Mouse (Mus musculus) intestine, embryonic 16.5 days (tissue): ENCODE results near the gene Gm29609. TPM values are rescaled to one million over a fixed set of nuclear protein-coding genes. Genes with fewer than 3 reads are reported as not detected.
A peak's percentile ranks its signal among the peaks of the same experiment; 100 is the strongest.

Experiments used
- ATAC-seq: fragments of 200-750 bp; cut with Nextera tagmentation; 2 replicates; pipeline ENCODE4 v1.8.0; 2017; ENCODE audit warnings: moderate TSS enrichment, moderate library complexity
- H3K27ac ChIP-seq: fragments of 300-500 bp; sonication (generic); 2 replicates; pipeline ENCODE4 v1.5.1; 2014; ENCODE audit warnings: mild to moderate bottlenecking, low read length
- H3K27me3 ChIP-seq: fragments of 300-500 bp; sonication (generic); replicated peaks from 2 replicates; pipeline ENCODE4 v1.6.1; 2014; ENCODE audit warnings: low read length, control low read depth, mixed read lengths; ENCODE audit not compliant: control insufficient read depth, insufficient read depth
- H3K36me3 ChIP-seq: fragments of 300-500 bp; sonication (generic); 2 replicates; pipeline ENCODE4 v1.6.1; 2014; ENCODE audit warnings: low read length, control low read depth; ENCODE audit not compliant: control insufficient read depth, insufficient read depth
- H3K4me1 ChIP-seq: fragments of 300-500 bp; sonication (generic); 2 replicates; pipeline ENCODE4 v1.6.1; 2014; ENCODE audit warnings: low read length, control low read depth, mixed read lengths; ENCODE audit not compliant: control insufficient read depth, insufficient read depth
- H3K4me2 ChIP-seq: fragments of 300-500 bp; sonication (generic); 2 replicates; pipeline ENCODE4 v1.6.1; 2014; ENCODE audit warnings: low read depth, low read length, control low read depth
- H3K4me3 ChIP-seq: fragments of 300-500 bp; sonication (generic); 2 replicates; pipeline ENCODE4 v1.5.1; 2014; ENCODE audit warnings: mild to moderate bottlenecking, low read length
- H3K9ac ChIP-seq: fragments of 300-500 bp; sonication (generic); 2 replicates; pipeline ENCODE4 v1.6.1; 2014; ENCODE audit warnings: low read depth, low read length
- H3K9me3 ChIP-seq: fragments of 300-500 bp; sonication (generic); 2 replicates; pipeline ENCODE4 v1.6.1; 2016; ENCODE audit warnings: low read length, control low read depth; ENCODE audit not compliant: control insufficient read depth
- WGBS: fragments of 180-500 bp; shearing (Covaris S2); extraction: QIAGEN DNeasy Blood & Tissue Kit; methylation state at CpG from one replicate; pipeline ENCODE4 v1.1.7; 2014; 5-methylcytosine and 5-hydroxymethylcytosine counted together
- polyA plus RNA-seq: library from polyadenylated mRNA; unstranded; fragments of >200 nt; fragmentation: Nextera tagmentation; extraction: Ambion mirVana; gene quantifications from 2 replicates; pipeline ENCODE4 v1.2.1, GENCODE M21; 2015

Gene Gm29609
- polyA plus RNA-seq, 1 experiment from 2014 or later = 1.1 TPM

- Histone ChIP-seq H3K9me3 (no peaks in the 10 kb centered on the region), H3K4me1 (peaks cover 12% of the 10 kb centered on the region), H3K9ac (no peak overlapping the region), H3K27me3 (no peaks in the 10 kb centered on the region), H3K4me3 (no peak overlapping the region), H3K27ac (no peak overlapping the region), H3K36me3 (peaks cover 50% of the 10 kb centered on the region), H3K4me2 (no peak overlapping the region)
- no peak for ATAC-seq
- WGBS = 87% methylated on average over 19 of the region's 19 CpGs
These were observed 19.7 kb upstream of the Gm29609 start for GRCm38 (mm10) chr5:31199321-31199892.

- WGBS = 74% methylated on average over 5 of the region's 5 CpGs
- Histone ChIP-seq H3K36me3 (peaks cover 50% of the 10 kb centered on the region), H3K4me2 (no peak overlapping the region)
These were observed 19.1 kb upstream of the Gm29609 start for GRCm38 (mm10) chr5:31198616-31199320.

GRCm38 (mm10) chr5:31198170-31198569, 18.5 kb upstream of the Gm29609 start:
- no peak overlapping the region for H3K4me2 ChIP-seq
- H3K27me3 ChIP-seq = no peaks in the 10 kb centered on the region
- H3K27ac ChIP-seq = no peak overlapping the region
- no peak overlapping the region for H3K4me3 ChIP-seq
- ATAC-seq = no peak
- H3K4me1 ChIP-seq = peaks cover 16% of the 10 kb centered on the region
- no peak overlapping the region for H3K9ac ChIP-seq
- WGBS = 76% methylated on average over 9 of the region's 9 CpGs
- H3K36me3 ChIP-seq = peaks cover 50% of the 10 kb centered on the region
- no peaks in the 10 kb centered on the region for H3K9me3 ChIP-seq

More at GRCm38 (mm10) chr5:31198616-31199320, 19.1 kb upstream of the Gm29609 start:
- Histone ChIP-seq H3K27ac (no peak overlapping the region), H3K9ac (no peak overlapping the region), H3K9me3 (no peaks in the 10 kb centered on the region), H3K4me1 (peaks cover 16% of the 10 kb centered on the region), H3K27me3 (no peaks in the 10 kb centered on the region), H3K4me3 (no peak overlapping the region)
- ATAC-seq = no peak

DNA sequence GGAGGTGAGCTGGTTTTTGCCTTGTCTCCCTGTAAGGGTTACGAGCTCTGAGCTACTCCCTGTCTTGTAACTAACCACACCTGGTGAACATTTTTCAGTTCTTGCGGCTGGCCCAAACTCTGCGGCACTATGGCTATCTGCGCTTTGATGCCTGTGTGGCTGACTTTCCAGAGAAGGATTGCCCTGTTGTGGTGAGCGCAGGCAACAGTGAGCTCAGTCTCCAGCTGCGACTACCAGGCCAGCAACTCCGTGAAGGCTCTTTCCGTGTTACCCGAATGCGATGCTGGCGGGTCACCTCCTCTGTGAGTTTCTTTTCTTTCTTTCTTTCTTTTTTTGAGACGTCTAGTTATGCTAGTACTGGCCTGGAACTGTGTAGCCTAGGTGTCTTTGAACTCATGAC, 17.4 kb upstream of the Gm29609 start:
- H3K36me3 ChIP-seq = peaks cover 44% of the 10 kb centered on the region
- H3K4me2 ChIP-seq = no peak overlapping the region
- H3K27ac ChIP-seq = no peak overlapping the region
- H3K27me3 ChIP-seq = no peaks in the 10 kb centered on the region
- 91% methylated on average over 12 of the region's 12 CpGs for WGBS
- no peaks in the 10 kb centered on the region for H3K9me3 ChIP-seq
- no peak overlapping the region for H3K4me3 ChIP-seq
- H3K4me1 ChIP-seq = peaks cover 14% of the 10 kb centered on the region
- no peak overlapping the region for H3K9ac ChIP-seq
- ATAC-seq = no peak

DNA sequence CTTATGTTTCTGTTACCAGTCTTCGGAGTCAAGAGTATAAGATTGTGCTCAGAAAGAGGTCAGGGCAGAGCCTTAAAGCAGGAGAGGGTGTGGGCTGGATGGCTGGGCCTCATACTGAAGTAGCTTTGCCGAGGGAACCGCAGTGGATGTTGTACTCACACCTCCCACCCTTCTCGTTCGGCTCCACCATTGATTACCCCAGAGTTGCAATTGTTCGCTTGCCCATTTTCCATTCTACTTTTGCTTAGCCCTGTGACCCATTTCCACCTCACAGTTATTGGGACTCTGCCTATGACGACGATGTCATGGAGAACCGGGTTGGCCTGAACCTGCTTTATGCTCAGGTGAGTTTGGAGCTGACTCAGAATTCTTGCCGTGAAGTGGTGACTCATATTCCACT, 16.5 kb upstream of the Gm29609 start:
- H3K4me1 ChIP-seq = peaks cover 22% of the 10 kb centered on the region
- H3K9me3 ChIP-seq = no peaks in the 10 kb centered on the region
- H3K27me3 ChIP-seq = no peaks in the 10 kb centered on the region
- H3K27ac ChIP-seq = no peak overlapping the region
- peaks cover 44% of the 10 kb centered on the region for H3K36me3 ChIP-seq
- no peak for ATAC-seq
- H3K4me2 ChIP-seq = no peak overlapping the region
- no peak overlapping the region for H3K4me3 ChIP-seq
- 94% methylated on average over 10 of the region's 10 CpGs for WGBS
- H3K9ac ChIP-seq = no peak overlapping the region

- H3K27me3 ChIP-seq = no peaks in the 10 kb centered on the region
- 84% methylated on average over 4 of the region's 4 CpGs for WGBS
- H3K9me3 ChIP-seq = no peaks in the 10 kb centered on the region
- H3K4me3 ChIP-seq = no peak overlapping the region
- peaks cover 23% of the 10 kb centered on the region for H3K4me1 ChIP-seq
- no peak for ATAC-seq
- no peak overlapping the region for H3K4me2 ChIP-seq
- H3K36me3 ChIP-seq = peaks cover 44% of the 10 kb centered on the region
- H3K9ac ChIP-seq = no peak overlapping the region
- H3K27ac ChIP-seq = no peak overlapping the region
These were observed 16.0 kb upstream of the Gm29609 start for GRCm38 (mm10) chr5:31195671-31196070.

DNA sequence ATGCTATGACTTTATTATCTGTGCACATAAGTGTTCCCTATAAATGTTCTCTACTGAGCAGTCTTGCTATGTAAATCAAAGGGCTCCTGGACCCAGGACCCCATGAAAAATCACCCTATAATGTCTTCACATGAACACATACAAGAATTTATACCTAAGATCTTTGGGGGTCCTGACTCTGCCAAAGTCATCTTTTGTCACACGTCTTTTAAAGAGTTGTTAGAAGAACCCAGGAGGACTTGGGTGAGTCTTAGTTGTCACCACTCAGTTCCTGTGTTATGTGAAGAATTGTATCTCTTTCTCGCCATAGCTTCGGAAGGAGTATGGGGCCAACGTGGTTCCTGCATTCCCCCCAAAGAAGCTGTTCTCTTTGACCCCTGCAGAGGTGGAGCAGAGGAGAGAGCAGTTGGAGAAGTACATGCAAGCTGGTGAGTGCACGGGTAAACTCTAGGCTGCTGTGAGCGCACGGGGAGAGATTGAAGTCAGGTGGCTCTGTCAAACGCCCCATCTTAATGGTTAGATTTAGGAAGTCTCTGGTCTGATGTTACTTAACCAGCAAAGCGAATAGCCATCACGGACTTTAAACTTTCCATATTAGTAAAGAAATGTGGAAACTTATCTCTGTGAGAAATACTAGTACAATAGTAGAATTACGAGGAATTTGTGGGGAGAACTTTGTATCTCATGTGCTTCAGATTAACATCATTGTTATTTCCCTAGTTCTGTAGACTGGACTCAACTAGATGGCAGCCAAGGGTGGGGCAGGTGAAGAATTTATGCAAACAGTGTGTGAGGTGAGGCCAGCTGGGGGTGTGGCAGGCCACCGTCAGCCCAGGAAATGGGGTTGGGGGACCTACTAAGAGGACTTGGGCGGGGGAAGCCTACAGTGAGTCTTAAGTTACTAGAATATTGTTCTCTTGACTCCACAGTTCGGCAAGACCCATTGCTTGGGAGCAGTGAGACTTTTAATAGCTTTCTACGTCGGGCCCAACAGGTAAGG, 15.1 kb upstream of the Gm29609 start:
- H3K4me3 ChIP-seq = peak overlapping the region; percentile 71
- peak overlapping the region; percentile 88; the same call in 1 of the 2 replicates for H3K9ac ChIP-seq
- WGBS = 86% methylated on average over 16 of the region's 16 CpGs
- H3K36me3 ChIP-seq = peaks cover 44% of the 10 kb centered on the region
- no peaks in the 10 kb centered on the region for H3K27me3 ChIP-seq
- H3K4me2 ChIP-seq = peak overlapping the region; percentile 49
- peaks cover 23% of the 10 kb centered on the region for H3K4me1 ChIP-seq
- no peak for ATAC-seq
- H3K9me3 ChIP-seq = no peaks in the 10 kb centered on the region
- peak overlapping the region; percentile 81; the same call in 1 of the 2 replicates for H3K27ac ChIP-seq

- peak overlapping the region; percentile 88 for H3K9ac ChIP-seq
- 9% methylated on average over 25 of the region's 25 CpGs for WGBS
- peaks cover 36% of the 10 kb centered on the region for H3K36me3 ChIP-seq
- peaks cover 23% of the 10 kb centered on the region for H3K4me1 ChIP-seq
- peak overlapping the region; percentile 81 for H3K27ac ChIP-seq
- peak overlapping the region; percentile 71 for H3K4me3 ChIP-seq
- ATAC-seq = peak; percentile 3; the same call in 1 of the 2 replicates
- no peaks in the 10 kb centered on the region for H3K27me3 ChIP-seq
- peak overlapping the region; percentile 49 for H3K4me2 ChIP-seq
- no peaks in the 10 kb centered on the region for H3K9me3 ChIP-seq
These were observed 14.0 kb upstream of the Gm29609 start for GRCm38 (mm10) chr5:31193631-31194281.
